Mouse (Mus musculus) embryo, embryonic 9.5 days (tissue): ENCODE data around the gene Lpo.

ENCODE experiments used
- DNase-seq: peaks from one replicate; pipeline ENCODE4 v3.0.0-alpha.2; 2017; ENCODE audit errors: extremely low spot score

Gene Lpo

DNA sequence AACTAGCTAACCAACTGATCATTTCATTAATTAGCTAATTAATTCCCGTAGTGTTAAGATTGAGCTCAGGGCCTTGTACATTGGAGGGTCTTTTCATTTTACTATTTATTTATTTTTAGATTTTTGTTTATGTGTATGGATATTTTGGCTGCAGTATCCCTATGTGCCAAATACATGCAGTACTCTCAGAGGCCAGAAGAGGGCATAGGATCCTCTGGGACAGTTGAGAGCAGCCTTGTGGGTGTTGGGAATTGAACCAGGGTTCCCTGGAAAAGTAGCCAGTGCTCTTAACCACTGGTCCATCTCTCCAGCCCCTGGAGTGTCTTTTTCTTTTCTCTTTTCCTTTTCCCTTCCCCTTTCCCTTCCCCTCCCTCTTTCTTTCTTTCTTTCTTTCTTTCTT is 22.6 kb downstream of the Lpo start:
- peak; percentile 36 for DNase-seq

DNA sequence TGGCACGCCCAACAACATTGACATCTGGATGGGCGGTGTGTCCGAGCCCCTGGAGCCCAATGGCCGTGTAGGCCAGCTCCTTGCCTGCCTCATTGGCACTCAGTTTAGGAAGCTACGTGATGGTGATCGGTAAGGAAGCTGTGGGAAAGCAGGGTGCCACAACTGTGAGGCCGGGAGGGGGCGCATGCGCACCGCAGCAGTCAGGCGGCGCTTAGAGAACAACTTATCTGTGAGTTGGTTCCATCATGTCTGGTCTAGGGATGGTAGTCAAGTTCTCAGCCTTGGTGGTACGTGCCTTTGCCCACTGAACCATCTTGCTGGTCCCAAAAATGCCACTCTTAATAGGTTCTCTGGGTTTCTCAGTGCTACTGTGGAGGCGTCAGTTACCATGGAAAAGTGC is 25.5 kb downstream of the Lpo start:
- DNase-seq = peak; percentile 32

- no peak for DNase-seq
These were observed 26.3 kb downstream of the Lpo start for GRCm38 (mm10) chr11:87801711-87802275.

DNA sequence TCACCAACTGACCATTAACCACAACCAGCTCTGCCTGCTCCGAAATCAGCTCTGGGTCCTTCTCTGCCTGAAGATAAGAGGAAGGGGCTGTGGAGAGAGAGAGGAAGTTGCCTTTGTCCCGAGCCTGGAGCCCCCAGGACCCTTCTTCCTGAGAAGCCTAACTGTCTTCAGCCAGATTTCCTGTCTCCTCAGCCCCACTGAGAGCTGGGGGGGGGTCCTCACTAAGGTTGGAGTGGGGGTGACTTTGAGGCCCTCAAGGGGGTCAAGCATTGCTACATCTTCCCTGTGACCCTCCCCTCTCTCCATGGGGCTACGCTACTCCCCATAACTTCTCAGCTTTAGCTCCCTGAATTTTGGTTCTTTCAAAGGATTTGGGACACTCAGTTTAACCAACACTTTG is 34.6 kb downstream of the Lpo start, which contains the start of gene Mpo:
Gene Mpo (plus strand): TSS at position 122 of the 400 bp plus-strand sequence.
- DNase-seq = no peak

DNA sequence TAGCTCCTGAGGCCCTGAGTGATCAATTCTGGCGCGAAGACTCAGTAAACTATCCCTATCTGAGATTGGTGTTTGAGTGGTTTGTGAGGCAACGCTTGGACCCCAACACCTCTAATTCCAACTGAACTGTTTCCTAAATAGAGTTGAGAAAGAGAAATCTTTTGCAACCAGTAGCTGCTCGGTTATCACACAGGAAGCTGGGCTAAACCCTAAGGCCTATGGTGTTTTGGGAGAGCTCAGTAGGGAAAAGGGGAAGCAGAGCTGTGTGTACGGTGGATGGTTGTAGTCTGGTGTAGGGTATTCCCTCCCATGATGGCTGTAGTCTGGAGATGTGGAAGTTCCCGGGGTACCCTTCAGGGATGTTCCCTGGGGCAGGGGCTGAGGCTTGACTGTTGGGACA is 38.0 kb downstream of the Lpo start:
- no peak for DNase-seq

- no peak for DNase-seq
These were observed 48.0 kb downstream of the Lpo start for GRCm38 (mm10) chr11:87780130-87780529.

DNA sequence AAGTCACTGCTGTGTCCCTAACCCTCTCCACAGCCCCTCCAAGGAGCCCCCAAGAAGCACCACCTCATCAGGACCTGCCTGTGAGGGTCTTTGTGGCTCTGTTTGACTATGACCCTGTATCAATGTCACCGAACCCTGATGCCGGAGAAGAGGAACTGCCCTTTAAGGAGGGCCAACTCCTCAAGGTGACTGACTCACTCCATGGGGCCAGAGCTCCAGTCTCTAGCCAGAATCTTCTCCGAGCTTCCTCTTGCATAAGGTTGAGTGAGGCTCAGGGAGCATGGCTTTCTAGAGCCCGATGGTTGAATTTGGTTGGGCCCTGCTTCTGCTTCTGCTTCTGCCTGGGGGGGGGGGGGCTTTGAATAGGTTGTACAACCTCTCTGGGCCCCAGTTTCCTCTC is 48.7 kb downstream of the Lpo start:
- DNase-seq = no peak

DNA sequence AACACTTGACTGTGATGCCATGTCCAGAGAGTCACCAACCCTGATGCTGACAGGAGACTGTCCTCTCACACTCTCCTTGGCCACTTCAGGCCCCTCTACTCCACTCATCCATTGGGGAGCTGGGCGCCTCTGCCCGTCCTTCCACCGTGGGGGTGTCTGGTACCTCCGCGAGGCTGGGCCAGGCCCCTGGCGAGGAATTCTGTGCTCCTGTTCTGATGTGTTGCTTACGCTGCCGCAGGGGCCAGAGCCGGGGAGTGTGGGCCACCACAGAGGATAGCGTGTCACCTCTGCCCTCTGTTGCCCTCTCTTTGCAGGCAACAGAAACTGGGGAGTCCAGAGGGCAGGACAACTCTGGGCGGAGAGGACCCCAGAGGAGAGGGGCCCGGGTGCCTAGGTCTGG is 49.2 kb downstream of the Lpo start:
- no peak for DNase-seq

- DNase-seq = peak; percentile 88
These were observed 49.9 kb downstream of the Lpo start for GRCm38 (mm10) chr11:87778100-87778765.

GRCm38 (mm10) chr11:87772354-87772753 is 55.7 kb downstream of the Lpo start:
- no peak for DNase-seq

- DNase-seq = peak; percentile 54
These were observed 57.1 kb downstream of the Lpo start for GRCm38 (mm10) chr11:87770989-87771388.

DNA sequence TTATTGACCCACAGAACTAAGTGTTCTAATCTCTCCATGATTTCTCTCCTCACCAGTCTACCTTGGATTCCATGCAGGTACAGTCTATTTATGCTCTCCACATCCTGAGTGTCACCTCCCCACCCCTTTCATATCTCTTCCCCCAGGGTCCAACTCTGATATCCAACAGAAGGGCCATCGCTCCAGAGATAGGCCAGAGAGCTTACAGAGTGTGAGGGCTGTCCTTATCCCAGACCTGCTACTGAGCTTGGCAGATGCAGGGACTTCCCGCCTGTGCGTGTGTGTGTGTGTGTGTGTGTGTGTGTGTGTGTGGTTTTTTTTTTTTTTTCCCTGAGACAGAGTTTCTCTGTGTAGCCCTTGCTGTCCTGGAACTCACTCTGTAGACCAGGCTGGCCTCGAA is 59.3 kb downstream of the Lpo start:
- DNase-seq = no peak

DNA sequence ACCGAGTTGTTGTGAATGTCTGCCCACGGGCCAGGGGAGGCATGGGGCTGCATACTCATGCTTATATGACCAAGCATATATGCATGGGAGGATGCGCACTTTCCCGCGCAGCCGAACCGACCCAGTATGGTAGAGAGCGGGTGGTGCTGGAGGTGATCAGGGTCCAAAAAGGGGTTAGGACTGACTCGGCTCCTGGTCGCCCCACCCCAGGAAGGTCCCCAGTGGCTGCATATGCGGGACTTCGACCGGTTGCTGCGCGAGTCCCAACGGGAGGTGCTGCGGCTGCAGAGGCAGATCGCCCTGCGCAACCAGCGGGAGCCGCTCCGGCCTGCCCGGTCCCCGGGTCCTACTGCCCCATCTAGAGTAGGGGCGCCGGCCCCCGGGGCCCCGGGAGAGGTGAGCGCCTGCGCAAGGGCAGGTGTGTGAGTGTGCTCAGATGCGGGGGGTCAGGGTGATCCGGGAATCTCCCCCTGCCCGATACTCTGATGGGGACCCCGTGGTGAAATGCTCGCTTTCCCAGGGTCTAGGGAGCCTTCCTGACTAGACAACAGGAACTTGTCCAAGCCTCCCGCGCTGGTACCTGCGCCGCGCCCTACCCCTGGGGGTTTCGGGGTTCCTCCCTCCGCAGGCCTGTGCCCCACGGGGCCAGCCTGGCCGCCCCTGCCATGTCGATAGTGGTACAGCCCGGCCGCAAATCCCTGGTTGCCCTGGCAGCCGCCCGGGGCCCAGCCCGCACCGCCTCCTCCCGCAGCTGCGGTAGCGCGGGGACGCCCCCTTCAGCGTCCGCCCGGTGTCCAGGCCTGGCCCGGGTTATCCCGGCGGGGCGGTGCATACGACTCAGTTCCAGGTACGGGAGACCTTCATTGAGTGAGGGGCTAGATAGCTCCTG is 63.9 kb downstream of the Lpo start:
- DNase-seq = peak; percentile 56

- no peak for DNase-seq
These were observed 64.5 kb downstream of the Lpo start for GRCm38 (mm10) chr11:87763511-87763987.

- DNase-seq = no peak
These were observed 65.2 kb downstream of the Lpo start for GRCm38 (mm10) chr11:87762702-87763385.

DNA sequence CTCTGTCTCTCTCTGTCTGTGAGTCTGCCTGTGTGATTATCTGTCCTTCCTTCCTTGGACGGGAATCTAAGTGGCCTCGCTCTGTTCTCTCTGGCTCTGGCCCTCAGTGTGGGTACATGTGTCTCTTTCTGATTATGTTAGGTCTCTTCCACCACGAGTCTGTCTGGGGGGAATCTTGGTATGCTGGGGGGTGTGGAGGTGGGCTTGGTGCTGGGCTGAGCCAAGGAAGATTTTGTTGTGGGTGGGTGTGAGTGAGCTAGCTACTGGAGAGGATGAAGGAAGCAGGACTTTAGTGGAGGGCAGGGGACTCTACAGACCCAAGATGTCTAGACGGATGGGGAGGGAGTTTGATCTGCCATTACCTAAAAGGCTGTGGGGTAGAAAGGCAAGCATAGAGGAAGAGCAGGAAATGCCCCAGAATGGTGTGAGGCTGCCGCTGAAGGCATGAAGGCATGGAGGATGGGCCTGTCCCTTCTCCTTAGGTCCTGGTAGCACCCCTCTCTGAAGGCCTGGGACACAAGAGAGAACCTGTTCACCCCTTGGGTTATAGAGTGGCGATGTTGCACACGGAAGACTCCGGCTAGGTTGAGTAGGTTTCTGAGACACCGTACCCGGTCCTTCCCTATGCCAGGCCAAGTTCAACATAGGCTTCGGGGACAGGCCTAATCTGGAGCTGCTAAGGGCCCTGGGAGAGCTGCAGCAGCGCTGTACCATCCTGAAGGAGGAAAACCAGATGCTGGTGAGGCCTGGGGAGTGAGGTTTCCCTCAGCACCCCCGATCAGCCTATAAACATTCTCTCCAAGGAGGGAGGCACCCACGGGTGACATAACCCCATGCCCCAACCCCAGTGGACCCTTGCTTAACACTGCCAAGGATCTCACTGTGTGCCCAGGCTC is 66.0 kb downstream of the Lpo start:
- no peak for DNase-seq

DNA sequence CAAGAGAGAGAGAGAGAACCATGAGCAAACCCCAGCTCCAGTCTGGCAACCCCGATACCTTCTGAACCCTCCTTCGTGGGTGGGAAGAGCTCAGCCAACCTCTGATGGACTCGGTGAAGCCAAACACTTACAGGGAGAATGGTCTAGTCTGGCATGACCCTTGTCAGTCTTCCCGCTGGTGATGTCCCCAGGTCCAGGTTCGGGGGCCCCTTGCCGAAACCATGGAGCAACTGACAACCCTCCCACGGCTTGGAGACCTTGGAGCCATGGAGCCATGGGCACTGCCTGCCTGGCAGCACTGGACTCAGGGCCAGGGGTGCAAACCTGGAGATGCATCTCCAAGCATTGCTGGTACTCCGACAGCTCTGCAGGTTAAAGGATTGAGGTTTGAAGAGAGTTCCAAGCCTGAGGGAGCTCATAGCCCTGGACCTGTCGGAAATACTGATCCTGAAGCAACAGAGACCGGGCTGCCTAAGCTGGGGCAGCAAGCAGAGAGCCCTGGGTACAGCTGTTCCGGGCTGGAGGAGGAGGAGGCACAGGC is 66.8 kb downstream of the Lpo start:
- DNase-seq = no peak

- peak; percentile 35 for DNase-seq
These were observed 67.6 kb downstream of the Lpo start, which contains the start of gene Tspoap1 for GRCm38 (mm10) chr11:87760301-87761081. Tspoap1 (plus strand) TSS chr11:87760541.

GRCm38 (mm10) chr11:87759609-87760005 is 68.5 kb downstream of the Lpo start:
- no peak for DNase-seq
